Mouse (Mus musculus): ENCODE data around the gene Erap1. TPM values are rescaled to one million over a fixed set of nuclear protein-coding genes. Genes with fewer than 3 reads are reported as not detected.

The Erap1 gene
- polyA plus RNA-seq, 1 experiment from 2014 or later, result 6.4 TPM

Other genes with a start within 250 kb of the Erap1 start
- gene Zfp72, start 248.7 kb upstream of the Erap1 start, polyA plus RNA-seq (2014; fragmentation: Nextera tagmentation; extraction: Ambion mirVana), result 5.0 and 5.5 TPM in 2 replicates
- 75.9 and 94.5 TPM in 2 replicates for gene Ftl1-ps1, start 239.9 kb upstream of the Erap1 start, polyA plus RNA-seq (2014; fragmentation: Nextera tagmentation; extraction: Ambion mirVana)
- gene Zfp825, start 145.6 kb upstream of the Erap1 start, polyA plus RNA-seq (2014; fragmentation: Nextera tagmentation; extraction: Ambion mirVana), result 19.1 and 21.6 TPM in 2 replicates
- gene Cast, start 169.2 kb downstream of the Erap1 start, polyA plus RNA-seq (2014; fragmentation: Nextera tagmentation; extraction: Ambion mirVana), result 18.8 and 19.8 TPM in 2 replicates

Measured in hindbrain, embryonic 11.5 days (tissue).